Mouse (Mus musculus) Patski (cell line): Measurements from ENCODE around the gene Srxn1. TPM values are rescaled to one million over a fixed set of nuclear protein-coding genes. Genes with fewer than 3 reads are reported as not detected.
"Not testable (repeated sequence)": the region's sequence is repeated elsewhere in the genome, so short reads cannot be mapped to it uniquely, and the experiment has no call there.

ENCODE experiments used
- ATAC-seq: fragments of 100-300 bp; one replicate; pipeline ENCODE4 v1.8.0; 2021
- CTCF ChIA-PET: fragments of 350-600 bp; sonication (Branson Sonifier 250); formaldehyde crosslinking; loops from one replicate; lab custom pipeline; 2022; ENCODE audit warnings: inconsistent platforms; lab: Charles Lee
- POLR2A ChIA-PET: fragments of 350-600 bp; sonication (Branson Sonifier 250); formaldehyde crosslinking; loops from one replicate; lab custom pipeline; 2022; ENCODE audit warnings: antibody characterized with exemption, inconsistent platforms; lab: Charles Lee
- DNase-seq: peaks from one replicate; pipeline ENCODE4 v3.0.0-alpha.2; 2011; ENCODE audit warnings: low read depth, low spot score
- H3K27me3 ChIP-seq: fragments of 371-371 bp; one replicate; pipeline ENCODE4 v1.5.1; 2021
- CTCF ChIP-seq: fragments of 100-300 bp; IDR thresholded peaks from one replicate; pipeline ENCODE4 v1.5.1; 2021
- in situ Hi-C: fragments of 300-500 bp; cut with MboI; formaldehyde crosslinking; loops from 3 replicates; pipeline ENCODE4 v1.11.1; 2018; ENCODE audit warnings: low pct_unique_long_range_greater_than_20kb, mixed read lengths
- polyA plus RNA-seq: library from polyadenylated mRNA; unstranded; gene quantifications from one replicate; pipeline ENCODE4 v1.2.3, GENCODE M21; 2021

Gene Srxn1
- polyA plus RNA-seq: 72.3 TPM

DNA sequence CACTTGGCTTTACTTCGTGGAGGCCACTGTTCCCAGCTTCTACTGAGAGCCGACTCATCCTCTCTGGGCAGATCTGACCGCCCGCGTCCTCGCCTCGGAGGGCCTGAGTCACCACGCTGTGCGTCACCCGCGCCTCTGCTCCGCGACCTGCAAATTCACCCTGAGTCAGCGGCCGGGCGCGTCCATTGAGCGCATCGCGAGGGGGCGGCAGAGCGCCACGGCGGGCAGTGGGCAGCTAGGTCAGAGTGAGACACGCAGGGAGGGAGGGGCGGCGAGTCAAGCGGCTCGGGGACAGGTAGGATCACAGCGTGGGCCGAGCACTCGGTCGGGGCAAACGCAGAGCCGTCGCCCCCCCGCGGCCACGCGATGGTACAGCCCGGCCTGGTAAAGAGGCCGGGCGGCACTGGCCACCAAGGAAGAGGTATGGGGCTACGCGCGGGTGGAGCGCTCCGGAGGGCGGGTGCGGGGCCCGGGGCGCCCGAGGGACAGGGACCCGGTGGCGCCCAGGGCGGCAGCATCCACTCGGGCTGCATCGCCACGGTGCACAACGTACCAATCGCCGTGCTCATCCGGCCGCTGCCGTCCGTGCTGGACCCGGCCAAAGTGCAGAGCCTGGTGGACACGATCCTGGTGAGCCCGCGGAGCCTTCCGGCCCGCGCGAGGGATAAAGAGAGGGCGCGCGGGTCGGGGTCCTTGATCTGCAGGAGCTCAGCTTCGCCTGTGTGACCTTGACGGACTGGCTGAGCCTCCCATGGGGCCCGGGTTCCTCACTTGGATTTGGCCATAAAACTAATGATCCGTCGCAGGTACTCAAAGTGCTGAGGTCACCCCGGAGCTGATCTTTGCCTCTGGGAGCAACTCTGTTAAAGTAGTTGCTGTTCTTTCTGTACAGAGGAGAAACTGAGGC lies at the start of gene Srxn1:
Gene Srxn1, plus strand, starts transcription at position 199 of the 907 bp plus-strand sequence.
- TF ChIP-seq CTCF: no peak
- H3K27me3 ChIP-seq: no peaks in the 10 kb centered on the region
- in situ Hi-C loops: loop anchor here (5.0 kb wide), 1 partner anchor 242 kb away; no protein-coding TSS in a partner anchor
- DNase-seq (no peak), ATAC-seq (peak; percentile 97)
- ChIA-PET CTCF (interaction anchor here (0.6 to 1.4 kb wide), 2 partner anchors 17 to 199 kb away, joined by 3 to 4 read pairs; no protein-coding TSS in a partner anchor), POLR2A (interaction anchor here (0.6 kb wide), 1 partner anchor 121 kb away, joined by 3 read pairs; no protein-coding TSS in a partner anchor)

DNA sequence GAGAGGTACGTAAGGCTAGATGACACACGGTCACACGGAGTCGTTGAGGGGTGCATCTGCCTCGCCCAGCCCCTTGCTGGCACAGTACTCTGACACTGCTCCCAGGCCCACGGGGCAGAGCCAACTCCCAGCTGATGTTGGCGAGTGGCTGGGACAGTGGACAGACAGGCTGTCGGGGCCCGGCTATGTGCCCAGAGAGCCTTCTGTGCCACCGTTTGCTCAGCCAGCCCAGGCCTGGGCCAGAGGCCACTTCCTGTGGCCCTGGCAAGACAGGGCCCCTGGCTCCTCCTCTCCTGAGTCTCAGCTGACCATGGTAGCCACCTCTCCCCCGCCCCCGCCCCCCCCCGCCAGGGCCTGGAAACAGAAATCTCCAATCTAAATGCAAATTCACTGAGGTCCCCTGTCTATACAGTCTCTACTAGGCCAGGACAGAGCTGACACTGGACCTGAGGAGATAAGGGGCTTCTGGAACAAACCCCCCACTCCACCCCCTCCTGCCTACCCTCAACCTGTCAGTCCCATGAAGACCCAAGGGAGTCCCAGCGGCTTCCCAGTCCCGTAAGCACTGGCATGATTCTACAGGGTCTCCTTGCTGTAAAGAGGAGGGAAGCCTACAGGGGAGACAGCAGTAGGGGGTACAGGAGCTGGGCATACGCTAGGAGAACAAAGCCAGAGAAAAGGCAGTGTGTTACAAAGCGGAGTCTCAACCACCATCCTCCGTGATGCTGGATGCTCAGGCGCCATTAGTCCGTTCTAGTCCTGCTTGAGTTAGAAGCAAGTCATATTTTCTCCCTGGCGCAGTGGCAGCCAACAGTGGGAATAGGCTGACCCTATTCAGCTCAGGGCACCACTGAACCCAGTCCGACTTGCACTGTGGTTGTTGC lies 48.7 kb upstream of the Srxn1 start:
- CTCF ChIA-PET: no interaction called here
- no peak for TF ChIP-seq CTCF
- H3K27me3 ChIP-seq: peaks cover 44% of the 10 kb centered on the region
- POLR2A ChIA-PET: no interaction called here
- no peak for DNase-seq
- in situ Hi-C loops: no loop called here
- no peak for ATAC-seq

DNA sequence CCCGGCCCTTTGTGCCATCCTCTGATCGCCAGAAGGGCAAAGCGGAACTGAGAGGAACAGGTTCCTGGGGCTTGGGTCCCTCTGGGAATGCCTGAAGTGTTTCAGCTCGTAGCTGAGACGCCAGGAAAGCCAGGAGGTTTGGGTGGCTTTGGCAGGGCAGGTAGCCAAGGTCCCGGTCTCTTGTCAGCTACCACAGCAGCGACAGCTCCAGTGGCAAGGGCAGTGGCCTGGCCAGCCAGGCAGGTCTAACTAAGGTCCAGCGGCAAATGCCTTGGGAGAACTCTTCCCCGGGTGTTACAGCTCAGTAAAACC lies 48.1 kb upstream of the Srxn1 start:
- POLR2A ChIA-PET: no interaction called here
- no peak for ATAC-seq
- CTCF ChIA-PET: no interaction called here
- in situ Hi-C loops: no loop called here
- DNase-seq: no peak
- peaks cover 44% of the 10 kb centered on the region for H3K27me3 ChIP-seq
- TF ChIP-seq CTCF: no peak

DNA sequence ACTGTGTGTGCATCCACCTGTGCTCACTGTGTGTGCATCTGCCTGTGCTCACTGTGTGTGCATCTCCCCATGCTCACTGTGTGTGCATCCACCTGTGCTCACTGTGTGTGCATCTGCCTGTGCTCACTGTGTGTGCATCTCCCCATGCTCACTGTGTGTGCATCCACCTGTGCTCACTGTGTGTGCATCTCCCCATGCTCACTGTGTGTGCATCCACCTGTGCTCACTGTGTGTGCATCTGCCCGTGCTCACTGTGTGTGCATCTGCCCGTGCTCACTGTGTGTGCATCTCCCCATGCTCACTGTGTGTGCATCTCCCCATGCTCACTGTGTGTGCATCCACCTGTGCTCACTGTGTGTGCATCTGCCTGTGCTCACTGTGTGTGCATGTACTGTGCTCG lies 42.5 kb upstream of the Srxn1 start:
- in situ Hi-C loops, DNase-seq, POLR2A ChIA-PET, ATAC-seq, CTCF ChIA-PET: not testable (repeated sequence)
- H3K27me3 ChIP-seq: peaks cover 25% of the 10 kb centered on the region

DNA sequence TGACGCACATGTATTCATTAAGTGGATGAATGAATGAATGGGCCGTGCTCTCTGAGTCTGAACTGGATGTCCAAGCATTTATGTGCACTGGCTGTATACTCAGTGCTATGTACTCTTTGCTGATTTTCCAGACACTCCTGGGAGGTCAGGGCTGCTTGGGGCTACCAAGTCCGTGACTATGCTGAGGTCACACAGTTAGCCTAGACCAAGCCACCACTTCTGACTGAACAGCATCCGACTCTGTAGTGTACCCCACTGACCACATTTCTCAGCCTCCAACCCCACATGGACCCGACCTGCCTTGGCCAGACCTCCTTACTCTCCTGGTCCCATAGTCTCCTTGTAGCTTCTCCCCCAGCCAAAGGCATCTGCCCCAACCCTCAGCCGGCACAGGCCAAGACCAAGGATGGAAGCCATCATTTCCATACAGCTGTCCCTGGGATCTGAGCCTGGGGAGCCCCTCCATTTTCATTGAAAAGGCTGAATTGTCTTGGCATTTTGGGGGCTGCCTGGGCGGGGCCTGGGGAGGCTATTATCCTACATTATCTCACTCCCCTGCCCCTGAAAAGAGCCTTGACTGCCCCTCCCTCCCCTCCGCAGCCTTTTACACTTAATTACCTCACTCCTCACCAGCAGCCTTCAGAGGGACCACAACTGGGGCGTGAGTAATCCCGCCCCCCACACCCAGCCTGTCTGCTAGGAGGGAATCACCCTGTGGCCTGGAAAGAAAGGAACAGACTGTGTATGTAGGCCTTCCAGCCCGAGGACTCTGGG lies 36.5 kb upstream of the Srxn1 start:
- no peak for TF ChIP-seq CTCF
- in situ Hi-C loops: no loop called here
- H3K27me3 ChIP-seq: peaks cover 37% of the 10 kb centered on the region
- ATAC-seq (no peak), DNase-seq (no peak)
- ChIA-PET POLR2A (no interaction called here), CTCF (interaction anchor here (2.0 kb wide), 1 partner anchor 42 kb away, joined by 5 read pairs; no protein-coding TSS in a partner anchor)

DNA sequence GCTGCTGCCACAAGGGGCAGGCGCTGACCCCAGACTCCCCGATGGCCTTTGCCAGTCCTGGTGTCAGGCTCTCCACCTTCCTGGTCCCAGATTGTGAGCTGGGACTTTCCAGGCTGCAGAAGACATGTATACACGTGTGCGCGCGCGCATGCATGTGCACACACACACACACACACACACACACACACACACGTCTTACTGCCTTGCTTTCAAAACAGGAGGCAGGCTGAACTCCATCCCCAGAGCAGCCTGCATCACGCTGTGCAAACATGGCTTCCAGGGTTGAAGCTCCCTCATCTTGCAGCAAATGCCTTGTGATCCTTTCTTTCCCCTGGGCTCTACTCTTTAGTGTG lies 35.9 kb upstream of the Srxn1 start:
- in situ Hi-C loops: no loop called here
- ATAC-seq (no peak), DNase-seq (no peak)
- CTCF ChIA-PET: no interaction called here
- POLR2A ChIA-PET: no interaction called here
- TF ChIP-seq CTCF: no peak
- H3K27me3 ChIP-seq: peaks cover 40% of the 10 kb centered on the region

DNA sequence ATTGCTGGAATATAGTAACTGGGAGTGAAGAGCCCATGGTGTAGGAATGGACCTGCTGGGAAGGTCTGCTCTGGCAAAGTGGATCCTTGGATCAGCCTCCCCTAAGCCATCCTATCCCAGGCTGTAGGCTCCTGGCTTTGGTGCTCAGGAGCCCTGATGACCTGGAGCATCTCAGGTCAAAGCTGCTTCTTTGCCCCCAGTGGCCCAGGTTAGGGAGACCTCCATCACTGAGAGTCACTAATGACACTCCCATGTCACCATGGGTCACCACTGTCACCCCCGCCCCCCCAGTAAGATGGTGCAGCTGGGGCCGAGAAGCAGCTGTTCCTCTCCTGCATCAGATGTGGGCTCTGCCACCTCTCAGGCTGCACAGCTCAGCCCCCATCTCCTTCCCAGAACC lies 35.4 kb upstream of the Srxn1 start:
- ChIA-PET CTCF (no interaction called here), POLR2A (no interaction called here)
- no peak for TF ChIP-seq CTCF
- in situ Hi-C loops: no loop called here
- no peak for ATAC-seq
- peaks cover 42% of the 10 kb centered on the region for H3K27me3 ChIP-seq
- DNase-seq: no peak

DNA sequence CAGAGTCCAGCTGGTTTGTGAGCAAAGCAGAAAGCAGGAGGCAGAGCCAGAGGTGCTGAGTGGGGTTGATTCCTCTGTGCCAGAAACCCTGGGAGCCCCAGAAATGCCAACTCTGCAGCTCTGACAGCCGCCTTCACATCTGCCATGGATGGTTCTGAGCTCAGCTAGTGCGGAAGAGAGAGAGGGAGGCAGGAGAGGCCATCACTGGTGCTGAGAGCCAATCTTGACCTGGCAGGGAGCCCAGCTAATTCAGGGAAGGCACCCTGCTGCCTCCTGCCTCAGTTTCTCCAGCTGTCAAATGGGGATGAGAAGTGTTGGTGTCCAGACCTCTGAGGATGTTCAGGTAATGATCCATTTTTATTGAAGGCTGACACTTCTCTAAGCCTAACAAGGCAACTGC lies 30.8 kb upstream of the Srxn1 start:
- DNase-seq (no peak), ATAC-seq (no peak)
- ChIA-PET POLR2A (no interaction called here), CTCF (no interaction called here)
- in situ Hi-C loops: no loop called here
- no peak for TF ChIP-seq CTCF
- H3K27me3 ChIP-seq: peaks cover 73% of the 10 kb centered on the region

DNA sequence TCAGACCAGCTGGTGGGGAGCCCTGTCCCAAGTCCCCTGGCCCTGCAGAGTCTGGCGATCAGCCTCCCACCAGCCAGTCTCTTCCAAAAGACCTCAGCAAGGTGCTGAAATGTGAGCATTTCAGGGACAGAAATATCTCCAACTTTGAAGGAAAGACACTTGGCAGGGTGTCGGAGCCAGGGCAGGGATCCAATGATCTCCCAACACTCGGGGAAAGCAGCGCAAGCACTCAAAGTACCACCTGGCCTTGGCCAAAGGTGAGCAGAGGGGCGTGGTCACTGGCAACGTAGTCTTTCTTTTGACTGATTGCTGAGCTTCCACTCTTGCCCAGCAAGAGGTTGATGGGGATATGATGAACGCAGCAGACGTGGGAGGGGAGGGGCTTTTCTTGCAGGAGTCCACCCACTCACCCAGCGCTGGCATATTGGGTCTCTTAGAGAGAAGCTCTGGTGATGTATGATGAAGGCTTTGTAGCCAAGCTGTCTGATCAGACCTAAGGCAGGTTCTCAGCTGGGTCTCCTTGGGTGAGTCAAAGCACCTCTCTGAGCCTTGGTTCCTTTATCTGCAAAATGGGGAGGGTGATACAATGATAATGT lies 29.9 kb upstream of the Srxn1 start:
- DNase-seq (no peak), ATAC-seq (no peak)
- in situ Hi-C loops: no loop called here
- peaks cover 76% of the 10 kb centered on the region for H3K27me3 ChIP-seq
- no peak for TF ChIP-seq CTCF
- CTCF ChIA-PET: no interaction called here
- POLR2A ChIA-PET: no interaction called here

DNA sequence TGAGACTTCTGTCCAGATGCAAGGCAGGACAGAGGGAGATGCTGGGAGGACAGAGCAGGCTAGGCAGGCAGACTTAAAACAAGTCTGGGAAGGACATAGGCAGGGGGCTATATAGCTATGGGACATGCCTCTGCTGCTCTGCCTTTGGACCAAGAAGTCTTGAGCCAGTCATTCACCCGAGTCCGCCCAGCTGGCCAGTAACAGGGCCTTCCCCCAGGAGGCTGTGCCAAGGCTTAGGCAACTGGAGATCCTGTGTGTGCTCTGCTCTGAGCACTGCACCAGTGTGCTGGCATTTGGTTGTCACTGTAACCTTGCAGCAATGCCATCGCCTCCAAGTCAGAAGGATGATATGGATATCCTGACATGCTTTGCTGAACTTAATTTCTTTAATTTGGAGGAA lies 28.0 kb upstream of the Srxn1 start:
- POLR2A ChIA-PET: no interaction called here

More for the DNA sequence above, 28.0 kb upstream of the Srxn1 start:
- in situ Hi-C loops: no loop called here
- ATAC-seq (no peak), DNase-seq (no peak)
- TF ChIP-seq CTCF: no peak
- CTCF ChIA-PET: interaction anchor here (1.2 kb wide), 1 partner anchor 35 kb away, joined by 4 read pairs; no protein-coding TSS in a partner anchor
- peaks cover 82% of the 10 kb centered on the region for H3K27me3 ChIP-seq
